Mouse (Mus musculus) limb, embryonic 11.5 days (tissue): ENCODE results near the gene Cd109. TPM values are rescaled to one million over a fixed set of nuclear protein-coding genes. Genes with fewer than 3 reads are reported as not detected.
A peak's percentile ranks its signal among the peaks of the same experiment; 100 is the strongest.

Experiments
- ATAC-seq: fragments of 200-750 bp; cut with Nextera tagmentation; 2 replicates; pipeline ENCODE4 v1.8.0; 2017; ENCODE audit warnings: low read depth; ENCODE audit not compliant: insufficient number of reproducible peaks, low FRiP score, low TSS enrichment
- DNase-seq: peaks from one replicate; pipeline ENCODE4 v3.0.0-alpha.2; 2015; ENCODE audit warnings: low spot score
- H3K27ac ChIP-seq: fragments of 300-500 bp; sonication (generic); replicated peaks from 2 replicates; pipeline ENCODE4 v1.5.1; 2014; ENCODE audit warnings: low read depth, mild to moderate bottlenecking, low read length
- H3K27me3 ChIP-seq: fragments of 300-500 bp; sonication (generic); 2 replicates; pipeline ENCODE4 v1.6.1; 2014; ENCODE audit warnings: mild to moderate bottlenecking, low read length, mixed read lengths; ENCODE audit not compliant: control insufficient read depth, insufficient read depth
- H3K36me3 ChIP-seq: fragments of 300-500 bp; sonication (generic); 2 replicates; pipeline ENCODE4 v1.6.1; 2014; ENCODE audit warnings: mild to moderate bottlenecking, low read length, moderate library complexity, mixed read lengths; ENCODE audit not compliant: control insufficient read depth, insufficient read depth
- H3K4me1 ChIP-seq: fragments of 300-500 bp; sonication (generic); 2 replicates; pipeline ENCODE4 v1.6.1; 2014; ENCODE audit warnings: low read length, mixed read lengths; ENCODE audit not compliant: control insufficient read depth, insufficient read depth
- H3K4me2 ChIP-seq: fragments of 300-500 bp; sonication (generic); 2 replicates; pipeline ENCODE4 v1.6.1; 2014; ENCODE audit warnings: low read depth, mild to moderate bottlenecking, moderate library complexity; ENCODE audit not compliant: severe bottlenecking
- H3K4me3 ChIP-seq: fragments of 300-500 bp; sonication (generic); 2 replicates; pipeline ENCODE4 v1.5.1; 2014; ENCODE audit warnings: low read depth, low read length
- H3K9ac ChIP-seq: fragments of 300-500 bp; sonication (generic); 2 replicates; pipeline ENCODE4 v1.6.1; 2014; ENCODE audit warnings: mild to moderate bottlenecking, low read length
- H3K9me3 ChIP-seq: fragments of 300-500 bp; sonication (generic); 2 replicates; pipeline ENCODE4 v1.6.1; 2016; ENCODE audit warnings: low read length; ENCODE audit not compliant: control insufficient read depth
- WGBS: fragments of 180-500 bp; shearing (Covaris S2); extraction: QIAGEN DNeasy Blood & Tissue Kit; methylation state at CpG from one replicate; pipeline ENCODE4 v1.1.7; 2014; 5-methylcytosine and 5-hydroxymethylcytosine counted together
- polyA plus RNA-seq: library from polyadenylated mRNA; unstranded; fragments of >200 nt; fragmentation: Nextera tagmentation; extraction: Ambion mirVana; gene quantifications from 2 replicates; pipeline ENCODE4 v1.2.1, GENCODE M21; 2014

The Cd109 gene
- polyA plus RNA-seq, 1 experiment from 2014 or later: 5.0 TPM

GRCm38 (mm10) chr9:78590471-78590870 lies 24.9 kb upstream of the Cd109 start:
- WGBS: 91% methylated on average over 2 of the region's 2 CpGs
- H3K4me2 ChIP-seq: no peak overlapping the region
- no peaks in the 10 kb centered on the region for H3K27me3 ChIP-seq
- no peaks in the 10 kb centered on the region for H3K36me3 ChIP-seq
- H3K27ac ChIP-seq: no peak overlapping the region
- no peak overlapping the region for H3K4me3 ChIP-seq
- DNase-seq (no peak), ATAC-seq (no peak)
- no peaks in the 10 kb centered on the region for H3K9me3 ChIP-seq
- no peaks in the 10 kb centered on the region for H3K4me1 ChIP-seq
- no peak overlapping the region for H3K9ac ChIP-seq

- no peak overlapping the region for H3K9ac ChIP-seq
- DNase-seq (no peak), ATAC-seq (no peak)
- H3K27ac ChIP-seq: no peak overlapping the region
- H3K36me3 ChIP-seq: no peaks in the 10 kb centered on the region
- H3K27me3 ChIP-seq: no peaks in the 10 kb centered on the region
- H3K4me3 ChIP-seq: no peak overlapping the region
- no peaks in the 10 kb centered on the region for H3K9me3 ChIP-seq
- no peak overlapping the region for H3K4me2 ChIP-seq
- 85% methylated on average over 3 of the region's 3 CpGs for WGBS
- H3K4me1 ChIP-seq: no peaks in the 10 kb centered on the region
Observed at GRCm38 (mm10) chr9:78595257-78595656, 20.1 kb upstream of the Cd109 start.

GRCm38 (mm10) chr9:78595769-78596555 lies 19.4 kb upstream of the Cd109 start:
- H3K4me1 ChIP-seq: no peaks in the 10 kb centered on the region
- no peak overlapping the region for H3K4me3 ChIP-seq
- no peak for DNase-seq
- H3K4me2 ChIP-seq: no peak overlapping the region
- ATAC-seq: no peak
- no peak overlapping the region for H3K9ac ChIP-seq
- no peaks in the 10 kb centered on the region for H3K9me3 ChIP-seq
- no peaks in the 10 kb centered on the region for H3K36me3 ChIP-seq
- no peaks in the 10 kb centered on the region for H3K27me3 ChIP-seq
- H3K27ac ChIP-seq: no peak overlapping the region
- 89% methylated on average over 18 of the region's 18 CpGs for WGBS

GRCm38 (mm10) chr9:78596834-78597233 lies 18.5 kb upstream of the Cd109 start:
- H3K27me3 ChIP-seq: no peaks in the 10 kb centered on the region
- no peak overlapping the region for H3K9ac ChIP-seq
- no peak overlapping the region for H3K27ac ChIP-seq
- no peaks in the 10 kb centered on the region for H3K9me3 ChIP-seq
- no peaks in the 10 kb centered on the region for H3K4me1 ChIP-seq
- no peak overlapping the region for H3K4me2 ChIP-seq
- H3K36me3 ChIP-seq: no peaks in the 10 kb centered on the region
- DNase-seq (peak; percentile 53), ATAC-seq (no peak)
- 5% methylated on average over 5 of the region's 5 CpGs for WGBS
- H3K4me3 ChIP-seq: no peak overlapping the region

- DNase-seq (no peak), ATAC-seq (no peak)
- Histone ChIP-seq H3K4me1 (no peaks in the 10 kb centered on the region), H3K9me3 (no peaks in the 10 kb centered on the region), H3K27me3 (no peaks in the 10 kb centered on the region), H3K36me3 (no peaks in the 10 kb centered on the region), H3K9ac (no peak overlapping the region), H3K4me2 (no peak overlapping the region), H3K4me3 (no peak overlapping the region), H3K27ac (no peak overlapping the region)
- 75% methylated on average over 5 of the region's 5 CpGs for WGBS
Observed at GRCm38 (mm10) chr9:78599927-78600326, 15.4 kb upstream of the Cd109 start.

- no peak for ATAC-seq
- Histone ChIP-seq H3K27me3 (no peaks in the 10 kb centered on the region), H3K27ac (no peak overlapping the region), H3K4me1 (no peaks in the 10 kb centered on the region), H3K36me3 (no peaks in the 10 kb centered on the region), H3K9me3 (no peaks in the 10 kb centered on the region), H3K9ac (no peak overlapping the region), H3K4me2 (no peak overlapping the region), H3K4me3 (no peak overlapping the region)
- WGBS: 62% methylated on average over 4 of the region's 4 CpGs
- peak; percentile 37 for DNase-seq
Observed at GRCm38 (mm10) chr9:78601046-78601730, 14.2 kb upstream of the Cd109 start.

- DNase-seq: no peak
- H3K4me2 ChIP-seq: no peak overlapping the region
Observed at GRCm38 (mm10) chr9:78614201-78614600, 1.1 kb upstream of the Cd109 start.

GRCm38 (mm10) chr9:78619285-78619684 lies 3.9 kb downstream of the Cd109 start:
- Histone ChIP-seq H3K4me1 (no peaks in the 10 kb centered on the region), H3K27ac (no peak overlapping the region), H3K9ac (no peak overlapping the region), H3K9me3 (no peaks in the 10 kb centered on the region), H3K36me3 (no peaks in the 10 kb centered on the region), H3K4me3 (no peak overlapping the region), H3K27me3 (no peaks in the 10 kb centered on the region), H3K4me2 (no peak overlapping the region)
- ATAC-seq (no peak), DNase-seq (no peak)
- WGBS: 85% methylated on average over 9 of the region's 9 CpGs

More at GRCm38 (mm10) chr9:78614201-78614600, 1.1 kb upstream of the Cd109 start:
- no peak overlapping the region for H3K4me3 ChIP-seq
- WGBS: 71% methylated on average over 6 of the region's 6 CpGs
- H3K9ac ChIP-seq: no peak overlapping the region
- H3K27me3 ChIP-seq: no peaks in the 10 kb centered on the region
- no peak overlapping the region for H3K27ac ChIP-seq
- no peaks in the 10 kb centered on the region for H3K4me1 ChIP-seq
- H3K36me3 ChIP-seq: no peaks in the 10 kb centered on the region
- ATAC-seq: no peak
- no peaks in the 10 kb centered on the region for H3K9me3 ChIP-seq
